Mouse (Mus musculus): ENCODE results near the gene Sycp2.

GRCm38 (mm10) chr2:178413481-178414260 is 6.2 kb upstream of the Sycp2 start:
- no peak for TF ChIP-seq CTCF (IDR thresholded peaks at IDR 0.05)
- TF ChIP-seq EP300 (IDR thresholded peaks at IDR 0.05), result no peak
